Mouse (Mus musculus) frontal cortex, adult 2 months (tissue): ENCODE data around the gene Epsti1. TPM values are rescaled to one million over a fixed set of nuclear protein-coding genes. Genes with fewer than 3 reads are reported as not detected.

Experiments used
- DNase-seq, 2 experiments: peaks; one replicate each; pipeline ENCODE4 v3.0.0; 2022; ENCODE audit warnings: low spot score in 1 of 2; ENCODE audit errors: extremely low spot score in 1 of 2
- polyA plus RNA-seq: library from polyadenylated mRNA; depleted of rRNA; stranded (reverse); fragments of >200 nt; gene quantifications from 2 replicates; pipeline ENCODE4 v1.2.3, GENCODE M21; 2012; rRNA removed

The Epsti1 gene
- polyA plus RNA-seq, 1 experiment, result 0.98 TPM

DNA sequence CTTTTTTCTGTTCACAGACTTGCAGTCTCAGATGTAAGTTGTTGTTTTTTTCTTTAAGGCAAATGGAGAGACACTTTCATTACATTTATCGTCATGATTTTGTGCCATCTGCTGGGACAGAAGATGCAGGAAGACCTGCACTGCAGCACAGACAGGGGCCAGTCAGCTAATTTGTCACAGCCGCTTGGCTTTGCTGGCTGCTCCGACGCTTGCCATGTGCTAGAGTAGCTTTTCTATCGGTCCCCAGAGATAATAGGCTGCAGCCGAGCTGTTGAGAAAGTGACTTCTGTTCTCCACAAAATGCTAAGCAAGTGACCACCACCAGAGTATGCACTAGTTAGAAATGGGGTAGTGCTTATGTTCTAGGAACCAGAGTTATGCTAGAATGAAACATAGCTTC lies 104.0 kb downstream of the Epsti1 start:
- DNase-seq, result no peak

DNA sequence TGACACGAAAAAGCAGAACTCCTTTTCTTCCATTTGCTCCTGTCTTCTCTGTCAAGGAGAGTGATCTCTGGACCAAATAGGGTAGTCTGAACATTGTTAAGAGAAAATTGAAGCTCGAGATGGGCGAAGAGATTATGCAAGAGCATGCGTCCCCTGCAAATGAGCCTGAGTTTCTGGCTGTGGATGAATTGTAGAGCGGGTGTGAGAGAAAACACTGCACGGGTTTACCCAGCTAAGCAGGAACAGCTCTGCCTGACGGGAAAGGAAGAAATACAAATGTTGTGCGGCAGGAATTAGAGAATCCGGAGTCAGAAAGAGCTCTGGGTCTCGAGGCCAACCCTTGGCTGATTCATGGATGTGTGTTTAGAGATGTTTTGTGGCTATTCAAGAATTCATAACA lies 107.8 kb downstream of the Epsti1 start:
- DNase-seq, result no peak

DNA sequence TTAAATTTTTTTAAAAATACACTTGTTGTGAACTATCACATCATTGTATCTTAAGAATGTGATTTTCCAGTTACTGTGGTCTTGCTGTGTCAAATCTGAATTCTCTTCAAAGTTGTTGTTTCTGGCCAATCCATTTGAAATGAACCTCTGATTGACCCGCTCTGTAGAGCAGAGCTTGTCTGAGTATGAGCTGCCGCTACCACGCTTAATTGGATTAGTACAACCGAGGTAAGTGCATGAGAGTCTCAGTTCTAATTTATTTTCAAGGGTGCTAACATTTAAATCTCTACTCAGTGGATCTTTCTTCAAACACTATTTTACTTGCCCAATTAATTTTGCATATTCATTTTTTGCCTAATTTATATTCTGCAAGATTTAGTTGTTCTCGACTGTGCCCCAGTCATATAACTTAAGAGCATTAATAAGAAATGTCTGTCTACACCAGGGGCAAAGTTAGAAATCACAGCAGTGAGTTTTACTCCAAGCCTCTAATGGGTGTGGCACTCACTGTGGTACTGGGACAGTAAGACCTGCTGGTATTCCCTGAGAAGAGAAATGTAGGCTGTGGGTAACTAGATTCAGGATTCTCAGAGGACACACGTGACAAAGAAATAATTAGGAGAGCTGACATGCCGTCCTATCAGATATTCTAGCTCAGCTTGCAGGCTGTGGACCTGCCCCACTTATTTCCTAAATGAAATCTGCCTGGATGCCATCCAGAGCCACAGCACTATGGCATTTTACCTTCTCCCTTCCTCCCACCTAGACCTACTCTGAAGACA lies 111.7 kb downstream of the Epsti1 start:
- DNase-seq, result no peak

DNA sequence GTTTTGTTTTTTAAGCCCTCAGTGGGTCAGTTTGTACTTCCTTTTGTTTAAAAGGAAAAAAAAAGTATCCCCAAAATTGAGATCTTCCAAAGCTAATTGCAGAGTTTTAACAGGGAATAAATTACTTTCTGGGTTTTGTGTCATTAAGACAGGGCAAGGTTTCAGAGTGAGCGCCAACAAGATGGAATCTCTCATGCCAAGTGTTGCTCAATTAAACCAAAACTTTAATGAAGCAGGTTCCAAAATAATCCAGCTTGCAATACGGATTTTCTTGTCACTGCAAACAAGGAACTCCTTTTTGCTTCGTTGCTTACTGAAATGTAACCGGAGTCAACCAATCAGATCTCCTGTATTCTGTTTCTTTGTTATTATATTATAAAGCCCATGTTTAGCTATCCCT lies 112.4 kb downstream of the Epsti1 start:
- peak in 1 of 2 experiments; percentile 16 for DNase-seq

DNA sequence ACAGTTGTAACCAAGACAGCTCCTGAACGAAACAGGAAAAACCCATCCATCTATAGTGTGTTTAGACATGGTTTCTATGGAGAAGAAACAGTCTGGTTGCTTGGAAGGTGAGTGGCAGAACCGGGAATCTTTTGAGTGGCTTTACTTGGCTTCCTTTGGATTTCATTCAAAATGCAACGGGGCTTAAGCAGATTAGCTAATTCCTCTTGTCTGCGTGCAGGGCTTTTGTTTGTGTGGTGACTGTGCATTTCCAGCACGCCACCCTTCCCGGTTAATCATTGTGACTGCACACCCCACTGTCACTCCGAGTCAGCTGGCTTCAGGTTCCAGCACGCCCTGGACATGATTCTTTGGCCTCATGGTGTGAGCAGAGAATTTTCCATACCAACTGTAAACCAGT lies 115.9 kb downstream of the Epsti1 start:
- no peak for DNase-seq

DNA sequence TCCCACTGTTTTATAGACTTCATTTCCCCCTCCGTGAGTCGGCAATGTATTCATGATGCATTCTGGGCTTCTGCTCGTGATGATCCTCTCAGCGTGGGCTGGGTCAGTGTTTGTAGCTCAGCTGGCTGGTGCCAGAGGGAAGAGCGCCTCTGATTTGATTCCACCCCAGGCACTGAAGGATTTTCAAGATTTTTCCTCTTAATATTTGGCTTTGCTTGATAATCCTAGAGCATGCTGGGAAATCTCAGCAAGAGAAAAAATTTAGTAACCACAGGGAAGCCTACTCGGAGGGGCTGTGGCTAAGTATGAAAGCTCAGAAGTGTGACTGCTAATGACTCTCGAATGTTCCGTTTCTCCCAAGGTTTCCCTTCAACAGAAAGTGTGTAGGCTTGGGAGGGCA lies 134.8 kb downstream of the Epsti1 start:
- peak in 1 of 2 experiments; percentile 6 for DNase-seq

DNA sequence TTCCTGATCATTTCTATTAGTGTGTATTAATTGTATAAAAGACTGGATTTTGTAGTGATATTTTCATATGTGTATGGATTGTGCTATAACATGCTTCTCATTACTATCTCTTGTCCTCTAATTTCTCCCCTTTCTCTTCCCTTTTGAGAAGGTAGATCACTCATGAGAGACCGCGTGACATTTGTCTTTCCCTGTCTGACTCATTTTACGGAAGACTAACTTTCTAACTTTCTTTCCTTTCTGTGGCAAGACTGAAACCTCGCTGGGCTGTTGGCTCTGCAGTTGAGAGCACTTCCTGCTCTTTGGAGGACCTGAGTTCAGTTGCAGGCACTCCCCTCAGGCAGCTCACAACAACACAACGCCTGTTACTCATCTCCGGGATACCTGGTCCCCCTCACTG lies 136.6 kb downstream of the Epsti1 start:
- no peak for DNase-seq

DNA sequence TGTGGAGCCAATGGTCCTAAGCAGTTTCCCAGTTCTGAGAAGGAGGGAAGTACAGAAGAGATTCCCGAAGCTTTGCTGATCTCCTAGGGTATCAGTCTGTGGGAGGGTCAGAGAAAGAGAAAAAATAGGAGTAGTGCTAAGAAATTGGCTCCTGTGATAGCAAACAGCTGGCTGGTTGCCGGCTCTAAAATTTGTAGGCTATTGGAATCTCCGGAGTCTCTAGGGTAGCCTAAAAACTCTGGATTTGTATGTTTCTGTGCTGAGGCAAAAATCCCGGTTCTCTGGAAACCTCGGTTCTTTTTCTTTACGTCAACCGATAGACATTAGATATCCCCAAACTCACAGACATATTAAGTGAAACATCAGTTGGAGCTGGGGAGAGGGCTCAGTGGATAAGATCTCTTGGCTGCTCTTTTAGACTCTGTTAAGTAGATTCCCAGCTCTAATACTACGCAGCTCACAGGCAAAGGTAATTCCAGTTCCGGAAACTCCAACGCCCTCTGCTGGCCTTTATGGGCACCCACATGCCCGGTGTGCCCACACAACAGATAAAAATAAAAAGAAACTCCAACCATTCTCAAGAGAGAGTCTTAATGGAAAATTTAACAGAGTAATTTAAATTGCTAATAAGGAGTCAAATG lies 138.0 kb downstream of the Epsti1 start:
- DNase-seq, result peak in 1 of 2 experiments; percentile 6

DNA sequence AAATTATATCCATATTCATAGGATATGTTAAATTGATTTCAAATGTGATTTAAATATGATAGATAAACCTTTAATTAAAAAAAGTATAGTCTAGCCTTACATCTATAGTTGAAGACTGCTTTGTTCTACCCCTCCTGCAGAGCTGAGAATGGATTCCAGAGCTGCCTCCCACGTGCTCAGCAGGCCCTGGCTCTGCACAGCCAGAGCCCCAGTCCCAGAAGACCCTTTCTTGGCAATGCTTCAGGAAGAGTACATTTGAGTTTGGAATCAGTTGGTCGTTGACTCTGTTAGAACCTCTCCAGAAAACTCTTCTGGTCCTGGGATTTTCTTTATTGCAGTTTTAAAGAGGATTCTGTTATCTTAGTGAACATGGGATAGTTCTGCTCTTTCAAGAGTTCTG lies 139.0 kb downstream of the Epsti1 start:
- no peak for DNase-seq

DNA sequence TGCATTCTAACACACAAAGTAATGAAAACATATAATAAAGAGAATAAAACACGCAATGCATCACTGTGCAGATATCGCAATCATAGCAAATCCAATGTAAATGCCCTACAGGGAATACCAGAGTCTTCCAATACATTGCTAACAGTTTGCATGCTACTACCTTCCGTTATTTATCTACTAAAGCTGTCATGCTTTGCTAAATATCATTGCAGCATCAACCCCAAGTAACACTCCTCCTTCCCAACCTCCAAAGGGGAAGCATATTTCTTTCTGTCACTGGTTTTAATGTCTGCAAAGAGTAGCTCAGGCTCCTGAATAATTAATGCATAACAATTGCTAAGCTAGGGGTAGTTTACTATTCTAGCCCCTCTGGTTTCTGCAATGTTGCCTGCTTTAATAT lies 144.2 kb downstream of the Epsti1 start:
- DNase-seq, result no peak

DNA sequence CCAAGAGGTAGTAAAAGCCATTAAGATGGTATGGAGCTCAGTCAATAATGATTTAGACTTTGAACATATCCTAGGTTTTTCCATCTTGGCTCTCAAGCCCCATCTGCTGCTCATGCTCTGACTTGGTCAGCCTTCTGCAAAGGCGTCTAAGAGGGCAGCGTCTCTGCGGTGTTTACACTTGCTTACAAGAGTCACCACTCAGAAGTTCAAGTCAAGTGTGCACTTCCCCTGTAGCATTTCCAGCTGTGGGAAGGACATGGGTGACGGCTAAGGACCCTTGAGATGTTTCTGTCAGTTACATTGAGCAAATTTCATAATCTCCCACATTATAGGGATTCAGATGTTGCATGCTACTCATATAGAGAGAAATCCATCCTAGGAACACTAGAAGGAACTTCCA lies 144.6 kb downstream of the Epsti1 start:
- DNase-seq, result no peak

Other genes starting within 250 kb of the Epsti1 start
- gene Dnajc15, start 29.1 kb upstream of the Epsti1 start, polyA plus RNA-seq, result 26.9 and 27.1 TPM in 2 replicates
- 0.12 and 0.32 TPM in 2 replicates for gene Fam216b, start 184.8 kb downstream of the Epsti1 start, polyA plus RNA-seq